Mouse (Mus musculus): ENCODE results near the gene Nudt6.

GRCm38 (mm10) chr3:37360729-37361128 lies 59.3 kb downstream of the Nudt6 start:
- TF ChIP-seq EP300 (optimal IDR thresholded peaks at IDR 0.05) (no peak), CTCF (IDR thresholded peaks at IDR 0.05; ENCODE audit: low read depth) (no peak)
